Mouse (Mus musculus): ENCODE data around the gene Dhrs7b.
"Not testable (repeated sequence)": the region's sequence is repeated elsewhere in the genome, so short reads cannot be mapped to it uniquely, and the experiment has no call there.

Gene Dhrs7b

DNA sequence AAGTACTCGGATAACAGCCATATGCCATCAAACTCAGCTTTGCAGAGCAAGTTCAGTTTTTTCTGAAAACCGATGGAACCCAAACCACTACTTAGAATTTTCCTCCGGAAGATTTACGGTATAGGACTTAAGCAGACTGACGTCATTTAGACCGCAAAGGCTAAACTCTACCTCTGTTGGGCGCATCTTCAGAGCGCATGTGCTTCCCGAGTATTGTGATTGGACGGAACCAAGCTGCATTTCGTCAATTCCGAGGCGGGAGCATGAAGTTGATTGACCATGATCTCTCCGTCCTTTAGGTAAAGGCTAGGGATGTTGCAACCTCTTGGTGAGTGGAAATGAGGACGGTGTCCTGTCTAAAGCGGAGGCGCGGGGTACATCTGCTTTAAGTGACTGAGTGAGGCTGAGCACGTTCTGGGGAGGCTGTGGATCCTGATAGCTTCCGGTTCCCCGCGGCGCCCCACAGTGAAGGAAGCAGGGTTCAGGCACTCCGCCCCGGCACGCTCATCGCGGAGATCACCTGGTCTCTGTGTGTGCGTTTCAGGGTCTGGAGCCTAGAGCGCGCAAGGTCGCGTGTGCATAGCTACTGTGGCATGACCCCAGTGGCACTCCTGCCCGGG, at the start of gene Dhrs7b:
TSS of gene Dhrs7b (plus strand) at position 199 of the 620 bp plus-strand sequence.
- DNase-seq (ENCODE audit: low spot score in 2 of 2): peak; percentile 80 to 85

DNA sequence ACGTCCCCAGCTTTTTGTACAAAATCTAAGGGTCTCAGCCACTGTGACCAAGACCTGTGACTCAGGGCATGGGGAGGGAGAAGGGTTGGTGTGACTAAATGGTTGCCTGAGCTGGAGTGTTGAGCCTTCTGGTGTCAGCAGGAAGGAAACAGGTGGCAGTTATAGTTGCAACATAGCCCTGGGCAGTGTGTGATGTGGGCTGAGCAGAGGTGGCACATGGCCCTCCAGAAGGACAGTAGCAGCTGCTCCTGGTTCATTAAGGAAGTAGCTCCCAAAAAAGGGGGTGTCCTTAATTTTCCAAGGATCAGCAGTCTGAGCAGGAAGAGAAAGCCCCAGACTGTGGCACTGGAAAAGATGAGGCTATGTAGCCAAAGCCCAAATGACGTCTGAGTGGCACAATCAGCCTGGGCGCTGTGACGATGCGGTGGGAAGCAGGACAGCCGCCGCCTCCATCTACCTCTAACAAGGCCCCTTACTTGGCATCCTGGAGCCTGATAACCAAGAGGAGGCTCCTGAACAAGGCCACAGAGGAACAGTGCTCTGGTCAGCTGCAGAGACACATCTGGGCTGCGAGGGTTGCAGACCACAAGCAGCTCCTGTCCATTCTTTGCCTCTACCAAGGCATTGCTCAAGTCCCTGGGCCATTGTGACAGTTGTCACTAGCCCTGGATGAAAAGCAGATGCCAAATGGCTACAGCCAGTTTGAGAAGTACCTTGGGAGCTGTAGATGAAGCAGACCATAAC, 46.1 kb upstream of the Dhrs7b start:
- no peak for DNase-seq (ENCODE audit: low spot score in 2 of 2)

DNA sequence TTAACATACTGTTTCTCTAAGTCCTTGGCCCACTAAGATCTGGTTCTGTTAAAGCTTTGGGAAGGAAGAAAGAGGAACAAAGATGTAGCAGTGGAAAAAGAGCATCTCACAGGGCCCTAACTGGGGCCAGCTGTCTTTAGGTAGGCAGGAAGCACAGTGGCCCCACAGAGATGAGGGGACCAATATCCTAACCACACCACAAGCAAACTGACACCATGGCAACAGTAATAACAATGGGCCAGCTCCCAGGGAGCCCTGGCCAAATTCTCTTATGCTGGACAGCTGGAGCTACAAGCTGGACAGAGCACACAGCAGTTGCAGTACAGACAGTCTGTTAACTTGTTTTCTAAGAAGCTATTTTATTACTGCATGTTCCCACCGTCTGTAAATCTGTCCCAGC, 42.8 kb upstream of the Dhrs7b start:
- no peak for DNase-seq (ENCODE audit: low spot score in 2 of 2)

DNA sequence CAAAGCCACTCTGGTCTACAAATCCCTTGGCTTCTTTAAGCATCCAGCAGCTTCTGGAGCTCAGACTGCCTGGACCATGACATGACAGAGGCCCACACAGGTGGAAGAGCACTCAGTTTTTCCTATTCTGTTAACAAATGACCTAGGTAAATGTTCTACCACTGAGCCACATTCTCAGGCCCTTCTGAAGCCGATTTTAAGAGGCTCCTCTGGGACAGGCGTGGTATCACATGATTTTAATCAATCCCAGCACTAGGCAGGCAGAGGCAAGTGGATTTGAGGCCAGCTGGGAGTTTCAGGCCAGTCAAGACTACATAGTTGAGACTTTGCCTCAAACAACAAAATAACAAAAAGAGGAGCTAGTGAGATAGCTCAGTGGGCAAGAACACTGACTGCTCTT, 40.0 kb upstream of the Dhrs7b start:
- DNase-seq (ENCODE audit: low spot score in 2 of 2): no peak

DNA sequence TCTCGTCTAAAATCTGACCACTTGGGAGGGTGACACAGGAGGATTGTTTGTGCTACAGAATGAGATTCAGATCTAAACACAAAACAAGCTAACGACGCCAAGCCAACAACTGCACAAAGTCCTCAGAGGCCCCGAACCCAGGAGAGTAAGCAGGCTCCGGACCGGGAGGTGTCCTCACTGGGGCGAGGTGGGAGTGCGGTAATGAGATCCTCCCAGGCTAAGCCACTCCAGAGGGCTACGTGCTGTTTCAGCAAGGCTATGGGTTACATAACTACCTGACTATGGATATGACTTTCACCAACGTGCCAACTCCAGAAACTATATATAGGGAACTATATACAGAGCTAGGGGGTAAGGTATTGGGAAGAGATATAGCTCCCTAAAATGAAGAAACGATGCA, 34.1 kb upstream of the Dhrs7b start:
- DNase-seq (ENCODE audit: low spot score in 2 of 2): no peak

DNA sequence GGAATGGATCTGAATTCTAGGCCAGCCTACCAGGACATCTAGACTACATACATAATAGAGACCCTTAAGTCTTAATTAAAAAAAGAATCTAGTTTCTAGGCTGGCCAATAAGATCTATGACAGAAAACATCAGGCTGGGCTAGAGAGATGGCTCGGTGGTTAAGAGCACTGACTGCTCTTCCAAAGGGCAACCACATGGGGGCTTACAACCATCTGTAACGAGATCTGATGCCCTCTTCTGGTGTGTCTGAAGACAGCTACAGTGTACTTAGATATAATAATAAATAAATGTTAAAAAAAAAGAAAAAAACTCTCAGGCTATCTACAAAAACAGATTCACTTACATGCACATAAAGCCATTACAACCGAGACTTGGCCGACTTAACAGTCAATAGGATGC, 30.5 kb upstream of the Dhrs7b start:
- no peak for DNase-seq (ENCODE audit: low spot score in 2 of 2)

DNA sequence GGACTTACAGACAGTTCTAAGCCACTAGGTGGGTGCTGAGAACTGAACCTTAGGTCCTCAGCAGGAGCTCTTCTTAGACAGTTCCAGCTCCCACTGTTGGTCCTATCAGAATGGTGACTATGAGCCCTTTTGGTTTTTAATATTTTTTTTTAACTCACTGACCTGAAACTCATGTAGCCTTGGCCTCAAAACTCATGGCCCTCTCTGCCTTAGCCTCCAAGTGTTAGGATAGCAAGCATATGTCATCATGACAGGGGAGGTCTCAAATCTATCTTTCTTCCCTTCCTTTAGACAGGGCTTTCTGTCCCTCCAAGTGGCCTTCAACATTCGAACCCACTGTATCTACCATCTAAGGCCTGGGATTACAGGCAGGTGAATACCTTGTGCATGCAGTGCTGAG, 29.5 kb upstream of the Dhrs7b start:
- no peak for DNase-seq (ENCODE audit: low spot score in 2 of 2)

DNA sequence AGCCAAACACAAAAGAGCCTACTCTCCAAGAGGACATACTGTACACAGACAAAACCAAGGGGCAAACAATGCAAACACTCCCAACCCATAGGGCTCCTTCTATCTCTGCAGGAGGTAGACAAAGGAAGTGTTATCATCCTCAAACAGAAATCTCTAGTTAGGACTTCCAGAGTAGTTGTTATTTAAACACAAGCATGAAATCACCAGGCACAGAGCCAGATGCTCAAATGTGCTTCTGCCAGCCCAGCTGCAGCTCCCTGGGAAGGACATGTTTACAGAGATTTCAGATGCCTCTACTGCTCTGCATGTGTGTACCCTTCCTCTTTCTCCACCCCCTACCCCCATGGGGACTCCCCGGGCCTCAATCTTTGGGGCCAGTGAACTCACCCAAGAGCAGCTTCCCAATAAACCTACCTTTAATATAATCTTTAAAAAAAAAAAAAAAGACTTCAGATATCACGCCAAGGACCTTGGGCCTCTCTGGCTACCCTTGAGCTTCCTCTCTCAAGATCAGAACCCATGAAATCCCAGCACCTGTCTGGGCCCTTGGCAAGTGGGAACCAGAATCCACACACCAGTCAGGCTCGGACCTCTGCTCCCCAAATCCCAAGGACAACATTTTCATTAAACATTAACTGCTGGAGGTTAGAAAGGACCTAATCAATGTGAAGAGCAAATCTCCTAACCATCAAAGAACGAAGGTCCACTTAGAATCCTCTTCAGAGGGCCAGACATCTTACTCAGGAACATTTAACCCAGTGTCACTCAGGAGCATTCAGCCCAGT, 22.0 kb upstream of the Dhrs7b start:
- DNase-seq (ENCODE audit: low spot score in 2 of 2): no peak

DNA sequence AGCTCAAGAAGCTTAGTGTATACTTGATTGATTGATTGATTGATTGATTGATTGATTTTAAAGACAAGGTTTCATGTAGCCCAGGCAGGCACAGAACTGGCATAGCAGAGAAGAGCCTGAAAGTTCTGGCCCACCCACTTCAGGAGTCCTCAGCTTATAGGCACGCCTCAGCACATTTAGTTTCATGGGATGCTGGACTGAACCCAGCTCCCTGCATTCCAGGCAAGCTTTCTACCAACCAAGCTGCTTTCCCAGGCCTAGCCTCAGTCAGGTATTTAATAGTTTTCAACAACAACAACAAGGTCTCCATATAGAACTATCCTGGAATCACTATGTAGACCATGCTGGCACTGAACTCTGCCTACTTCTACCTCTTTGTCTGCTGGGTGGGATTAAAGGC, 20.9 kb upstream of the Dhrs7b start:
- DNase-seq (ENCODE audit: low spot score in 2 of 2): no peak

DNA sequence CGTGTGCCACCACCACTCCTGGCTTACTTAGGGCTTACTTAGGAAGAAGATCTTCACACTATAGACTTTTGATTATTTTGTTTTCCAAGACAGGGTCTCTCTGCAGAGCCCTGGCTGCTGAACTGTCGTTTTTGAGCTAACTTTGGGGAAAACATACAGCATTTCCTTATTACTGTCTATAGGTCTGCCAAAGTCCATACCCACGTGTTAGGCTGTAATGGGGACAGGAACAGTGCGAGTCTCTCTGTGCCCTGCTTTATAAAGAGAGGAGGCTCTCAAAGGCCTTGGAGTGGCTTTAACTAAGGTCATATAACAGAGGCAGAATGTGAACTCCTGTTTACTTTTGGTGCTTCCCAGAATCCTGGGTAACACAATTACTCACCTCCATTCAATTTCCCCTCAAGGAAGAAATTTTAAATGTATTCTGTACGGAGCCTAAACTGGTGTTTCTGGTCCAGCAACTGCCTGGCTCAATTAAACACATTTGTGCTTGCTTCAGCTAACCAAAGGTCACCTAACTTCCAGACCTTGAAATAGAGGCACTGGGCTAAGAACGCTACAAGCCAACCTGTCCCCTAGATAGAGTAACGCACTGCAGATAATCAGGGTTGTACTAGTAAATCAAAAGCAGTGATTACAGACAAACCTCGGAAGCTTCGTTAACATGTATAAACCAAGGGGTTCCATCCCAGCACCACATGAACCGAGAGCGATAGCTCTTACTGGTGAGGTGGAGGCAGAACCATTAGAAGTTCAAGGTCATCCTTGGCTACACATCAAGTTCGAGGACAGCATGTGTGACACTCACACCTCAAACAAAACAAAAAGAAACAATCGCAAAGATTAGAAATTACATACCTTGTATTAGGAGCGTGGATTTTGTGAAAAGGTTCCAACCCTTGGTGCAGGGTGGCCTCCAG, 20.1 kb upstream of the Dhrs7b start:
- DNase-seq (ENCODE audit: low spot score in 2 of 2): no peak

DNA sequence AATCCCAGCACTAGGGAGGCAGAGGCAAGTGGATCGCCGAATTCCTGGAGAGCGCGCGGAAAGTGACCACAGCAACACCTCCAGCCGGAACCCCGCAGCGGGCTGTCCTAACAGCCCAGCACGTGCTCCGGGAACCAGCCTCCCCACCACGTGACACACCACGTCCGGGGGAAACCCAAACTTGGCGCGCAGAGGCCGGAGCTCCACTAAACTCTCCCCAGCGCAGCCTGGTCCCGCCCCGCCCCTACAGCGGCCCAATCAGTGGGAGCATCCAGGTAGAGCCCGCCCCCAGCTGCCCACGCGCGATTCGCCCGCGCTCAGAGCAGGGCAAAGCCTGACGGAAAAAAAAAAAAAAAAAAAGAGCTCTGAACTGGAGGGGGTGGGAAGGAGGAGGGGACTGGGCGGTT, 19.4 kb upstream of the Dhrs7b start:
- DNase-seq (ENCODE audit: low spot score in 2 of 2): peak; percentile 89 to 94

DNA sequence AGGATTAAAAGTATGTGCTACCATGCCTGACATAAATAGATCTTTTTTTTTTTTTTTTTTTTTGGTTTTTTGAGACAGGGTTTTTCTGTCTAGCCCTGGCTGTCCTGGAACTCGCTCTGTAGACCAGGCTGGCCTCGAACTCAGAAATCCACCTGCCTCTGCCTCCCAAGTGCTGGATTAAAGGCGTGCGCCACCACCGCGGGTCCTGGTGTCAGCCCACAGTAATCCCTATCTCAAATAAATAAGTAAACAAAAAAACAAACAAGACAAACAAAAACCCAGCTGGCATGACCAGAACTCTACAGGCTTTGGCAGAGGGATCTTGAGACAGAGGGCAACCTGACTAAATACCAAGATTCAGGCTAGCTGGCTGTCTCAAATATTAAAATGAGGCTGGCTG, 18.8 kb upstream of the Dhrs7b start, which contains the start of gene Shmt1:
TSS of gene Shmt1 (minus strand) at position 101 of the 400 bp plus-strand sequence.
- DNase-seq (ENCODE audit: low spot score in 2 of 2): not testable (repeated sequence)

DNA sequence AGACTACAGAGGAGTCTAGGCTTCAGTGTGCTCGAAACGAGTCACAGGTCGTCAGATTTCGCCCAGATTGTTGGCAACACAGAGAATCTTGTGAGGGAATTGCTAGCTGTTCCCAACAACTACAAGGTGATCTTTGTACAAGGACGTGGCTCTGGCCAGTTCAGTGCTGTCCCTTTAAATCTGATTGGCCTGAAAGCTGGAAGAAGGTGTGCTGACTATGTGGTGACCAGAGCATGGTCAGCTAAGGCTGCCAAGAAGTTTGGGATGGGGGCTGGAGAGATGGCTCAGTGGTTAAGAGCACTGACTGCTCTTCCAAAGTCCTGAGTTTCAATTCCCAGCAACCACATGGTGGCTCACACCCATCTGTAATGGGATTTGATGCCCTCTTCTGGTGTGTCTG, 14.0 kb upstream of the Dhrs7b start:
- no peak for DNase-seq (ENCODE audit: low spot score in 2 of 2)

DNA sequence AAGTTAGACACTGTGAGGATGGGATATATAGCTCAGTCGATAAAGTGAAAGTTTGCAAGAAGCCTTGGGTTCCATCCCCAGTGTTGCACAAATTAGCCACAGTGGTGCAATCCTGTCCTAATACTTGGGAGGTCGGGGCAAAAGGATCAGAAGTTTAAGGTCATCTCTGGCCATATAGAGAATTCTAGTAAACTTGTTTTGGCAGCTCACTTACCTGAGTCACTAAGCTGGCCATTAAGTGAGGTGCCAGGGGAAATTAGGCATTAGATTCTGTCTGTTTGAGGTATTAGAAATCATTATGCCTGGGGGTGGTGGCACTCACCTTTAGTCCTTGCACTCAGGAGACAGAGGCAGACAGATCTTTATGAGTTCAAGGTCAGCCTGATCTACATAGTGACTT, 6.7 kb upstream of the Dhrs7b start:
- DNase-seq (ENCODE audit: low spot score in 2 of 2): no peak

DNA sequence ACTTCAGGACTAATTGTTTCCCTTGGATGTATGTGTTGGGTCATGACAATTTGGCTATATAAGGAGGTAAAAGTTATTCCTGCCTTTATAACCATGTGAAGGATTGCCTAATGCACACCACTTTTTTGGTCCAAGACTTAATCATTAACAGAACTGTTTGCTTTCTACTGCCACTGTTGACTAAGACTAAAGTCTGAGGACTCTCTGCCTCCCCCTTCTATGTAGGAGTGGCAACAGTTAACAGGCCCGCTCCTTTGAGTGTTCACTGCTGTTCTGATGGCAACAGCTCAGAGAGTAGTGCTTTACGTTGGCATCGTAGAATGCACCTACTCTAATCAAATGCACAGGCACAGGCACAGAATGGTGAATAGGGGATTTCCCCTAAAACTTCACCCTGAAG, 5.2 kb upstream of the Dhrs7b start:
- DNase-seq (ENCODE audit: low spot score in 2 of 2): no peak

DNA sequence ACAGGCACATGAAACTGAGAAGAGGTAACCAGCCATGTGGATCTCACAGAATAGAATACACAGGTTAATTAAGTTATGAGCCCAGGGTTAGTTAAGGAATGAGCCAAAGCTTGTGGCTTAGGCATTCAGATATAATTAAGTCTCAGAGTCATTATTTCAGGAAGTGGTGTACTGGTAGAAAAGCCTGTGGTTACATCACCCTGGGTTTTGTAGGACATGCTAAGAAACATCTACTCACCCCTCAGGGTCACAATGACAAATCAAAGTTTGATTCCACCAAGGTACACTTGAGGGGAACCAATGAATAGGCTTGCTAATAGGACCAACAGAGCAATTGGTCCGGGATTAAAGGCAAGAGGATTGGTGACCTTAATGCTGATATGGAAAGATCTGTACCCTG, 3.7 kb upstream of the Dhrs7b start:
- no peak for DNase-seq (ENCODE audit: low spot score in 2 of 2)

DNA sequence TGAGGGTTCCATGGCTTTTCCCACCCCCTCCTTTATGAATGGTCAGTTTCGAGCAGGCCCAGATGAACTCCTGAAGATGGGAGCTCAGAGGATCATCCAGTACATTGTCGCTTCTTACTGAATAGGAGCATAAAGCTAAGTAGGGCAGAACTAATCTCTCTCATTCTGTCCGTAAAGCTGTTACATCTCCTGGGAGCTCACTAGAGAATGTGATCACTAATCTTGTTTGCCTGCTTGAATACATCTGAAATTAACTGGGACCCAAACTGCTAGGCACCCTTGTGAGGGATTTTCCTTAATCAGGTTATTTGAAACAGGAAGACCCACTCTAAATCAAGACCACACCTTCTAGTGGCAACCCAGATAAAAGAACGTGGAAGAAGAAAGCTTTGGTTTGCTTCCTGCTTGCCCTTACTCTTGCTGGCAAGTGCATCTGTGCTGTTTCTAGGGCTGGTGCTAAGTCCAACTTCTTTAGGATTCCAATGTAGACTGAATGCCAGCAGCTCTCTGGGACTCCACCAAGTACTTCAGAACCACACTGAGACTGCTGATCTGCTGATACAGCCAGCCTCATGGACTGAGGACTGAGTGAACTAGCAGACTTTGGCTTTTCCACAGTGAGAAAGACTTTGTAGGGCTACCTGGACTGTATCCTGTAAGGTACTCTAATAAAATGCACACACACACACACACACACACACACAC, 3.0 kb upstream of the Dhrs7b start:
- no peak for DNase-seq (ENCODE audit: low spot score in 2 of 2)

DNA sequence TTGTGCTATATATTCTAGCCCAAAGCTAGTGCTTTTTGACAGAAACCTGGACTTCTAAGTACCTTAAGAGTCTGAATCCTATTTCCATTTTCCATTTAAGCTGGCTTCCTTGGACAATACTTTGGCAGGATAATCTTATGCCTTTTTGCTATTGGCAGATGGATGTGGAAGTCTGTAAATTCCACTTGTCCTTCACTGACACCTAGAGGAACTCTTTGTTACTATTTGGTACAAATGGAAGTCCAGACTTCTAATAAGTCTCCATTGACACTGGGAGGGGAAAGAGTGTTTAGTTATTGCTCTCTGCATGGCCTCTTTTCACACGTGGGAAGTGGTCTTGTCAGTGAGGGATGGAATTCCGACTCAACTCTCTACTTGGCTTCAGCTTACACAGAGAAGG, 1.5 kb upstream of the Dhrs7b start:
- no peak for DNase-seq (ENCODE audit: low spot score in 2 of 2)

DNA sequence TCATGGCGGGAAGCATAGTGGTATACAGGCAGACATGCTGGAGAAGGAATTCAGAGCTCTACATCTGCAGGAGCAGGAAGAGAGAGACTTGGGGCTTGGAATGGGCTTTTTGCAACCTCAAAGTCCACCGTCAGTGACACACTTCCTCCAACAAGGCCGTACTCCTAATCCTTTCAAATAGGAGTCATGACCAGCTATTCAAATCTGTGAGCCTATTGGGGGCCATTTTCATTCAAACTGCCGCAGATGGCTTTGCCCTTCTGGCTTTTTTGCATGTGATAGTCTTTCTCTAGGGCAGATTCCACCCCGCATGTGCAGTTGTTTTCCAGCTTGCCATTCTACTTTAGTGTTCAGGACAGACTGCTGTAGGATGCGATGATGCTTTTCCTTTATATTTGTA, 6.5 kb downstream of the Dhrs7b start:
- DNase-seq (ENCODE audit: low spot score in 2 of 2): no peak

DNA sequence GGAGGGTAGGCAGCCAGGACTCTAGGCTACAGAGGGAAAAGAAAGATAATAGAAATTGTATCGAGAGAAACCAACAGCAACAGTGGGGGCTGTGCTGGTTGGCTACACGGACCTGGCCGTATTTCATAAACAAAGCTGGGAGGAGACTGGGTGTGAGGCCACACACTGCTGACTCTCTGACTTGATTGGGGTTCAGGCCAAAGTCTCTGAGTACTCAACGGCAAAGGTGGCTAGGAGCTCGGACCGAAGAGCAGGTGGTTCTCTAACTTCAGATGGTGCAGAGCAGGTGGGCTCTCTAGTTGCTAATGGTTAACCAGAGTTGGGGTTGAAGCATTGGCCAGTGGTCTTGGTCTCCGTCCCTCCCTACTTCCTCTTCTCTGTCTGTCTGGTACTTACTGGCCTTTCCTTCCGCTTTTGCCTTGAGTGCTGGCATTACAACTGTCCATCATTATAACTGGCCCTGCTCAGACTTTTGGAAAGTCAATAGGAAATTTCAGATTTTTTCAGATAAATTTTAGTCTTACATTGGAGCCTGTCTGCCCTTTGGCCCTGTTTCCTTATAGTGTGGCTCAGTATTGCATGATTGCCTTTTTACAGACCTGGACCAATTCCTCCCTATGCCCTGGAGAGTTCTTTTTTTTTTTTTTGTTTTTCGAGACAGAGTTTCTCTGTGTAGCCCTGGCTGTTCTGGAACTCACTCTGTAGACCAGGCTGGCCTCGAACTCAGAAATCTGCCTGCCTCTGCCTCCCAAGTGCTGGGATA, 7.4 kb downstream of the Dhrs7b start:
- DNase-seq (ENCODE audit: low spot score in 2 of 2): no peak
